Mouse (Mus musculus) telencephalon, adult 2 months (tissue): Measurements from ENCODE around the gene Gsap.
"Not testable (repeated sequence)": the region's sequence is repeated elsewhere in the genome, so short reads cannot be mapped to it uniquely, and the experiment has no call there.

Source experiments
- DNase-seq: peaks from one replicate; pipeline ENCODE4 v3.0.0-alpha.2; 2011; ENCODE audit warnings: low read depth, low spot score

Gene Gsap

DNA sequence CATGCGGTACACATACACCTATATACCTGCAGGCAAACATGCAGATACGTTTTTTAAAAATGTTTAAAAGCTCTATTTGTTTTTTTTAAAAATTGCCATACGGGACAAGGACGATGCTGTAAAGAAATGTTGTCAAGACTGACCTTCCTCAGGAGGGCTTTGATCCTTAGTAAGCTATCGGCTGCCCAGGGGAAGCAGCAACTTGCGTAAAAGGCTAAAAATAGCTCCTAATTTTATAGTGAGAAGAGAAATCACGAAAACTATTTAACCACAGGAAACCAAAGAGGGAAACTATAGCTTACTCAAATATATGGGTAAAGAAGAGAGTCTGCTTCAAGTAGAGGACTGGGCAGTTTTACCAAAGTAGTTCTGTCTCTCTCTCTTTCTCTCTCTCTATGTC lies 74.7 kb downstream of the Gsap start:
- no peak for DNase-seq

DNA sequence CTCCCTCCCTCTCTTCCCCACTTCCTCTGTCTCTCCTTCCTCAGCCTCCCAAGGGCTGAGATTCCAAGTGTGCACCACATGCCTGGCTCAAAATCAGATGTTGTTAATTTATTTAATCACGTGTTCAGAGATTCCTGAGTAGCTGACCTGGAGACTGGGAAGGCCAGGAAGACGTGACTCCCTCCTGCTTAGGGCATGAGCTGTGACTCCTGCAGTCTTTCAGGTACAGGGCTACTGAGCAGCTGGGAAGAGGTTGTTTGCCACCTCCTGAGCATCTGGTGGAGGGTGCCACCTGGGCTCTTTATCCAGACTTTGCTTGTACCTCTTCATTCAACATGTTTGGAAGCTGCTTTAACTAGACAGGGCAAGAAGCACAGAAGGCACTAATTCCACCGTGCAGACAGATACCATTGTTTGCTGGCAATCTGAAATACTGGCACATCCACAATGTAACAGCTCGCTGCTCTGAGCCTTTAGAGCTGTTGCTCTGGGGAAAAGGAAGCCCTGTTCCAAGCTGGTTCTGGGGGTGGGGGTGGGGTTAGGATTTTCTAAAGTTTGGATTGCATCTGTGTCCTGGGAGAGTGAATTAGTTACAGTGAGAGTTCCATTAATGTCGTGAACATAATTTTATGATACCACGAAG lies 75.3 kb downstream of the Gsap start:
- DNase-seq: no peak

DNA sequence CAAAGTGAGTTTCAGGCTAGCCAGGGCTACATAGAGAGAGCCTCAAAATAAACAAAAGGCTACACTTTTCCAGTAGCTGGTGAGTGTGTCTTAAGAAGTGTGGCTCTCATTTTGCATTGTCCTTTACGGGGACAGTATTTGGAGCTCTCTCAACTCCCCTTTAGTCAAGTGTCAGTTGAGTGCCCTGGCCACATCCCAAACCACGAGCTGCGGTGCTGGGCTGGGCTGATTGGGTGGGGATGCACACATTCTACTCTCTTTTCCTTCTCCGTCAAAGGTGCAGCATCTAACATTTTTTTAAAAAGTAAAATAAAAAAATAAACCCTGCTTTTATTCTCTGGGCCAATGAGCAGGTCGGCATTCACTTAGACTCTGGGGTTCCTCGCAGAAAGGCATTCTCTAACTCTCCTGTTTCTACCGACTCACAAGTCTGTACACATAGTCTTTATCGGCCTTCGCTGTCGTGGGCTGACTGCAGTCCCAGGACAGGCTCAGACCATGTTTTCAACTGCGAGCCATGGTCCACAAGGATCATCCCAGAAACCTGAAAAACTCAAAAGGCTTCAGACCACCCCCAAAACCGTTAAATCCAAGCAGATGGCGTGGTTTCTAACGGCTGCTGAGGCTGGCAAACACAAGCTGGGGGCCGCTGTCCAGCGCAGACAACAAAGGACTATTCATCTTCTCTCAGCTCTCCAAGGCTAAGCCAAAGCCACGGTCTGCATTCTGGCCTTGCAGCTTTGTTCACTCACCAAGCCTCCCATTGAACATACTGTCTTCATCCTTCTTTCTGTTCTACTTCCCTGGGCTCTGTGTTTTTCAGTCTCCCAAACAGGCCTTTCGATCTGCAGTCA lies 77.4 kb downstream of the Gsap start:
- no peak for DNase-seq

DNA sequence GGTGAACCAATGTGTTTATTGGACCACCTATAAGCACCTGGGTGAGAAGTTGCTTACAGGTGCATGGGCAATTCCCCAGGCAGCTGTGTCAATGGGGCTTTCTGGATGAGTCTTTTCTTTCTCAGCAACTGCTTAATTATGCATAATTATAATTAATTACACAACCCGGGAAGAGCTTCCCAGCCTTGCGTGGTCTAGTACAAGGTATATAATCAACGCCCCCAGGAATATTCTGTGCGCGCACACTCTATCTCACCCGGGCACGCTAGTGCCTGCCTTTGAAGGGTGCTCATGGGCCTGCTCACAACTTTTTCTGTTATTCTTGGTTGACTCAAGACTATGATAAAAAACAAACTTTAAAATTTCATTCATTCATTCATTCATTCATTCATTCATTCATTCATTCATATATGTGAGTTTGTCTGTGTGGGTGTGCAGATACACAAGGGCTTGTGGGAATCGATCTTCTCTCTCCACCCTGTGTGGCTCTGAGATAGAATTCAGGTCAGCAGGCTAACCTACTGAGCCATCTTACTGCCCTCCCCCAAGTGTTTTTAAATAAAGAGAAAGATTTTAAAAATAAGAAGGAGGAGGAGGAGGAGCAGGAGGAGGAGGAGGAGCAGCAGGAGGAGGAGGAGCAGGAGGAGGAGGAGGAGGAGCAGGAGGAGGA lies 78.4 kb downstream of the Gsap start:
- DNase-seq: no peak

DNA sequence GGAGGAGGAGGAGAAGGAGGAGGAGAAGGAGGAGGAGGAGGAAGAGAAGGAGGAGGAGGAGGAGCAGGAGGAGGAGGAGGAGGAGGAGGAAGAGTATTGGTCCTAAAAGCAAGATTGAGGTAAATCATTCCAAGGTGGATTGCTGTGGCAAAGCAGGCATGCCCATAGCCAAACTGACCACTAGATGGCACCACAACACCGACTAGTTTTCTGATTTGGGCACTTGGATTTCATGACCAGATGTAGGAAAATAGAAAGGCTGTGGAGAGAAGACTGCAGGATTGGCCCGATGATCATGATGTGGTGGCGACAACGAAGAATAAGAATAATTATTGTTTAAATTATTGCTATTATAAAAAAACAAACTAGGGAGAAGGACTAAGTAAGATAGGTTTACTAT lies 79.0 kb downstream of the Gsap start:
- DNase-seq: peak; percentile 54

GRCm38 (mm10) chr5:21267090-21267489 lies 81.0 kb downstream of the Gsap start:
- no peak for DNase-seq

GRCm38 (mm10) chr5:21269446-21269845 lies 83.4 kb downstream of the Gsap start:
- no peak for DNase-seq

DNA sequence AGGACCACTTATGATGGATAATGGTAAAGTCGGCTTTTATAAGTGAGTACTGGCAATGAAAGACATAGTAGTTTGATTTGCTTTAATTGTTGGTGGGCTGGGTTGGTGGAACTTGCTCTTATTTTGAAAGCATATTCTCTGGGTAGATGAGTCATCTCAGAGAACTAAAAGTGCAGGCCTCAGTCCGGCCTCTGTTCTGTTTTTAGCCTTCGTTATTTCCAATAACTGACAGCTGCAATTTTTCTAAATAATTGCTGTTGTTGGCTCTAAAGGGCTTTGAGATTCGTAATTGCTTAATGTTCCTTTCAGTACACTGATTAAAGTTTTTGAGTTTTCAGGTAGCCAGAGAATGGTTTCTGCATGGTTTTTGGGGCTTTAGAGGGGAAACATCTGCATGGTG lies 84.7 kb downstream of the Gsap start:
- DNase-seq: no peak

DNA sequence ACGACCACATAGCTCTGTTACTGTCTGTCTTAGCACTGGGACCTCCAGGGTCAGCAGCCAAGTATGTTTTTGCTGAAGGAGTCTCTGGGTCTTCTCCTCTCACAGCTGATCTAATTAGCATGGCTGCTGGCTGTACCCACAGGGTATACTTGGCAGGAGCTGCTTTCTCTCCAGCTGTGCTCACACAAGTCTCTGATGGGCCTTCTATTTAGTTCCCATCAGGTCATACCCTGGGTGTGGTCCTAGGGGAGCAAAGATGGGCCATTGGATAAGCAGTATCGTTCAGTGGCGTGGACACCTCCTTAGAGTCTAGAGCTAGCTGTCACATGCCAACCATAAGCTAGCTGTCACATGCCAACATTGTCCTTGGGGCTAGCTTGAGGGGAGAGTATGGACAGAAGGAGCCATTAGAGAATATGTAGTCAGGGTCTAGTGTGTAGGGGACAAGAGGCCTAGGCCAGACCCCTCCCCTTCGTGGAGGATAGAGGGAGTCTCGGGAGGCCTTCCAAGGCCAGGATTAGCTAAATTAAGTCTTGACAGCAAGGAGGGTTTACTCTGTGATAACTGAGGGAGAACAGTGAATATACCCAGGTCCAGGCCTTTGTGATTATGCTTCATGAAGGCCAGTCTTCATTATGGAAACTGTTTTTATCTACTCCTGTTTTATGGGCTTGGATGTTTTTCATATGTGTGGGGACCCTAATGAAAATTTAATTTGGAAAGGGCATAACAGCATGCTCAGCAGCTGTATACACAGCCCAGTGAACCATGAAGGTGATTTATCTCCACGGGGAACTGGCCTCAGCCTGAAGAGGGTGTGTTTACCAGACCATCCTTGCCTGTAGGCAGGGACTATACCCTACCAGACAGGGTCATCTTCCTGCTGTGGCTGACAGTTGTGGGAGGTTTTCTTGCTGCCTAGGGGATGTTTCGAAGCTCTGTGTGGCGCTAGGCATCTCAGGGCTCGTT lies 85.6 kb downstream of the Gsap start:
- no peak for DNase-seq

DNA sequence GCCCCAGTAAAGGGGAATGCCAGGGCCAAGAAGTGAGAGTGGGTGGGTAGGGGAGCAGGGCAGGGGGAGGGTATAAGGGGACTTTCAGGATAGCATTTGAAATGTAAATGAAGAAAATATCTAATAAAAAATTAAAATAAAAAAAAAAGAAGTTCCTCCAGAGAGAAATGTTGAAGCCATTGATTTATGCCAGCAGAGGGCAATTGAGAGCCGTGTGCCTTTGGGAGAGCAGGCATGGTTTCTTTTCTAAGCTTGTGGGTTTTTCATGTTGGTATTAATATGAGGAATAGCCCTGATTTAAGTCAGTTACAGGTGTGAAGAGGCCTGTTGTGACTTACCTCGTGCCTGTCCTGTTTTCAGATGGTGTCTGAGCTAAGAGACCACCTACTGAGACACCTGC lies 91.6 kb downstream of the Gsap start:
- not testable (repeated sequence) for DNase-seq

GRCm38 (mm10) chr5:21283356-21284062 lies 97.5 kb downstream of the Gsap start:
- DNase-seq: no peak

- DNase-seq: no peak
These were observed 102.8 kb downstream of the Gsap start for GRCm38 (mm10) chr5:21288658-21289435.

- DNase-seq: no peak
These were observed 104.5 kb downstream of the Gsap start for GRCm38 (mm10) chr5:21290594-21290993.

- no peak for DNase-seq
These were observed 109.6 kb downstream of the Gsap start for GRCm38 (mm10) chr5:21295683-21296082.

DNA sequence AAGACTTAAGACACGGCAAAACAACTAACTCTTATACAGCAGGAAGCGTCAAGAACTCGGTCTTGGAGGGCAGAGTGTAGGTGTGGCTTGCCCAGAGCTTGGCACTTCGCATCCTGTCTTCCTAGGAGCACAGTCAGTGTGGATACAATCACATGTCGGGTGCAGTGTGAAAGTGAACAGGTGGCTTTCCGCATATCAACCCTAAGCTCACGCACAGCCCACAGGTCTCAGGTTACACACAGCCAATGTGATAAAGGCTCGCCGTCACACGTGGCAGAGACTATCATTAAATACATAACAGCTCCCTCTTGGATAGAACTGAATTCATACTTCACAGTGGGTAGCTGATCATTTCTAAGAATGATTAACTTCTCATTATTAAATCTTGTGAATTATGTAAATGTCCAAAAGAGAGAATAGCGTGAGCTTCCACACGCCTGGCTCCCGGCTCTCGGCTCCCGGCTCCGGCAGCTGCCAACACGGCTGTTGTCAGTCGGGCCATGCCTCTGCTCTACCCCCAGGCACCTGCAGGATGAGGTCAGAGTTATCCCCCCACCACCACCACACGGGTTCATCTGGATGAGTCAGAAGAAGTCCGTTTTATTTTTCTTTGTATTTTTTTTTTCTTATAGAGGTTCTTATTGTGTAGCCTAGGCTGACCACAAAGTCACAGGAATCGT lies 113.2 kb downstream of the Gsap start:
- no peak for DNase-seq

DNA sequence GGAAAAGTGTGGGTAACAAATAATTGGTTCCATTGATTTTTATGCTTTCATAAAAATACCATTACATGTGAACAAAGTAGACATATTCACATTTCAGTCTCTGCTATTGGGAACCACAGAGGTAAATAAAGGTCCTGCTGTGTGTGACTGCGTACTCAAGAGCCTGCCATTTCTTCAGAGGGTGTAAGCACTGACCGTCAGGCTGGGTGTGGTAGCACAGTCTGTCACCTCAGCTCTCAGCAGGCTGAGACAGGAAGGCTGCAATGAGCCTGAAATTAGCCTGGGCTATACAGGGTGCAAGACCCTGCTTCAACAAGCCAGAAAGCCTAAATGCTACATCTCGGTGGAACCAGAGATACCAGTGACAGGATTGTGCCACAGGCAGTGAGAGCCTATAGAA lies 114.0 kb downstream of the Gsap start:
- no peak for DNase-seq

DNA sequence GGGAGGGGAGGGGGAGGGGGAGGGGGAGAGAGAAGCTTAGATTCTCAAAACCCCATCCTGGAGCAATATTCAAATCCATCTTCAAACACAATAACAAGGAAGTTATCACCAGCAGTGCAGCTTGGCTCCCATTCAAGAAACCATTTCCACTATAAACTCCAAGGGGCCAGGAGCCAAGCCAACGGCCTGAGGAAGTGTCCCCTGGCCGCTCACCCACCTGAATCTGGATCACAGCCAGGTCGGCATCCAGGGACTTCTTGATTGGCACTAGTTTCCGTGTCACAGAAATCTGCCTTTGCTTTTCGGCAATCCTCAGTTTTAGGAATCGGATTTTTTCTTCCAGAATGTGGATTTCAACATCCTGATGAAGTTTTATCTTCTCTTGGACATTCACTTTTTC lies 115.0 kb downstream of the Gsap start:
- no peak for DNase-seq

GRCm38 (mm10) chr5:21307165-21307564 lies 121.1 kb downstream of the Gsap start:
- no peak for DNase-seq

- DNase-seq: no peak
These were observed 128.6 kb downstream of the Gsap start for GRCm38 (mm10) chr5:21314696-21315095.

GRCm38 (mm10) chr5:21320138-21320537 lies 134.1 kb downstream of the Gsap start:
- DNase-seq: no peak
